In the genomic region with DNA sequence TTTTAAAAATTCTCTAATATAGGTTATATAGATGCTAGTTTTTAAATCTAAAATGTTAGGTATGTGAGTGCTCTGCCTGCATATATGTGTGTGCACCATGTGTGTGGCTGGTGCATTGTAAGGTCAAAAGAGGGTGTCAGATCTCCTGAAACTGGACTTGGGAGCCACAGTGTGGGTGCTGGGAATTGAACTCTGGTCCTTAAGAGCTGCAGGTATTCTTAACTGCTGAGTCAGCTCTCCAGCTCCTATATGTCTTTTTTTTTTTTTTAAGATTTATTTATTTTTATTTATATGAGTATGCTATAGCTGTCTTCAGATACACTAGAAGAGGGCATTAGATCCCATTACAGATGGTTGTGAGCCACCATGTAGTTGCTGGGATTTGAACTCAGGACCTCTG, we compare ENCODE assay signal across 3 mouse cellular contexts.
TF ChIP-seq lines count a peak whose summit lies in the region.

No protein-coding gene starts in this region.

TF ChIP-seq in CH12.LX, 34 proteins besides CTCF, POLR2A, EP300 and RAD21:
- TF ChIP-seq ELF1 (IDR thresholded peaks at IDR 0.05; ENCODE audit: low read depth, low read length) (no peak), MAFK (IDR thresholded peaks at IDR 0.05; ENCODE audit: insufficient replicate concordance, low read length) (peak; percentile 86)

TF ChIP-seq in ES-E14, 5 proteins besides CTCF, POLR2A, EP300 and RAD21:
- TF ChIP-seq ZNF384 (IDR thresholded peaks at IDR 0.05; ENCODE audit: low read depth, low read length), result no peak
- TF ChIP-seq HCFC1 (IDR thresholded peaks at IDR 0.05; ENCODE audit: borderline replicate concordance, insufficient read depth, low read length), result no peak
- TF ChIP-seq MAFK (IDR thresholded peaks at IDR 0.05; ENCODE audit: insufficient read depth, low read depth, low read length), result peak; percentile 82
- no peak for TF ChIP-seq CHD2 (IDR thresholded peaks at IDR 0.05; ENCODE audit: low read depth, low read length)

TF ChIP-seq in MEL, 35 proteins besides CTCF, POLR2A, EP300 and RAD21:
- TF ChIP-seq ZMIZ1 (IDR thresholded peaks at IDR 0.05; ENCODE audit: low read depth, low read length), result no peak
- peak; percentile 83 for TF ChIP-seq MAFK (IDR thresholded peaks at IDR 0.05; ENCODE audit: borderline replicate concordance, low read depth, low read length)
